Mouse (Mus musculus): Measurements from ENCODE around the gene Aff4.

Aff4 gene

GRCm38 (mm10) chr11:53456474-53457371 is 106.1 kb downstream of the Aff4 start, which contains the start of the genes Gm10447 and Shroom1:
Gene Gm10447, minus strand, starts transcription at chr11:53457110.
Gene Shroom1, plus strand, starts transcription at chr11:53457205.
- DNase-seq (ENCODE audit: inconsistent age in 2 of 2, low spot score in 1 of 2) = peak; percentile 73 to 84

- DNase-seq (ENCODE audit: inconsistent age in 2 of 2, low spot score in 1 of 2) = peak in 1 of 2 experiments; percentile 64
Observed at GRCm38 (mm10) chr11:53457372-53457954, 106.8 kb downstream of the Aff4 start.

- DNase-seq (ENCODE audit: inconsistent age in 2 of 2, low spot score in 1 of 2) = no peak
Observed at GRCm38 (mm10) chr11:53458996-53459395, 108.4 kb downstream of the Aff4 start.

- no peak for DNase-seq (ENCODE audit: inconsistent age in 2 of 2, low spot score in 1 of 2)
Observed at GRCm38 (mm10) chr11:53460192-53460591, 109.6 kb downstream of the Aff4 start.

GRCm38 (mm10) chr11:53461727-53462126 is 111.1 kb downstream of the Aff4 start:
- DNase-seq (ENCODE audit: inconsistent age in 2 of 2, low spot score in 1 of 2) = peak; percentile 36 to 57

- peak in 1 of 2 experiments; percentile 69 for DNase-seq (ENCODE audit: inconsistent age in 2 of 2, low spot score in 1 of 2)
Observed at GRCm38 (mm10) chr11:53463551-53464424, 113.2 kb downstream of the Aff4 start.

GRCm38 (mm10) chr11:53466231-53466971 is 115.8 kb downstream of the Aff4 start:
- peak; percentile 78 to 94 for DNase-seq (ENCODE audit: inconsistent age in 2 of 2, low spot score in 1 of 2)

GRCm38 (mm10) chr11:53469294-53469967 is 118.8 kb downstream of the Aff4 start:
- DNase-seq (ENCODE audit: inconsistent age in 2 of 2, low spot score in 1 of 2) = no peak

GRCm38 (mm10) chr11:53469968-53470695 is 119.5 kb downstream of the Aff4 start, which contains the start of gene Gm9837:
Gene Gm9837, minus strand, starts transcription at chr11:53470479.
- peak; percentile 87 to 96 for DNase-seq (ENCODE audit: inconsistent age in 2 of 2, low spot score in 1 of 2)

Data from adrenal gland, adult (tissue).